19 mouse cellular contexts compared by ENCODE assay signal in genomic region chr3:60603637-60604036, GRCm38 (mm10).
DNase-seq lines count a peak whose midpoint lies in the region; ATAC-seq and TF ChIP-seq lines count a peak whose summit lies in the region.
"Had no signal": no experiment of that assay in that cellular context is flagged by ENCODE, and none has a peak within 500 bp of the region (broad histone marks: within the 10 kb centered on the region; RNA-seq: fewer than 3 reads in every experiment).

No protein-coding gene starts in this region.

- 95% methylated on average over 4 of the region's 4 CpGs for WGBS in liver, adult 2 months
- WGBS in liver, embryonic 12.5 days (ENCODE audit: insufficient replicate concordance) = 65% methylated on average over 4 of the region's 4 CpGs

- H3K4me3 ChIP-seq in erythroblast, embryonic 14.5 days (replicated peaks) = peak overlapping the region; percentile 33
- no peak overlapping the region for H3K4me3 ChIP-seq in liver, adult 2 months (ENCODE audit: insufficient read depth, low read depth, low read length)
- peak overlapping the region; percentile 22 for H3K4me3 ChIP-seq in liver, embryonic 12.5 days
- no peak overlapping the region for H3K4me3 ChIP-seq in myocyte
- H3K4me3 ChIP-seq: embryonic facial prominence, embryonic 12.5 days; intestine, embryonic 15.5 days; limb, embryonic 13.5 days; midbrain, embryonic 15.5 days; neural tube, embryonic 15.5 days had no signal

- peaks cover 66% of the 10 kb centered on the region for H3K4me1 ChIP-seq in erythroblast, embryonic 14.5 days (ENCODE audit: control insufficient read depth)
- H3K4me1 ChIP-seq in liver, adult 2 months (ENCODE audit: control insufficient read depth, insufficient read depth, low read length) = peaks cover 16% of the 10 kb centered on the region
- H3K4me1 ChIP-seq in liver, embryonic 12.5 days = peaks cover 73% of the 10 kb centered on the region
- H3K4me1 ChIP-seq: intestine, embryonic 15.5 days; midbrain, embryonic 15.5 days; neural tube, embryonic 15.5 days had no signal

- no peak for TF ChIP-seq POLR2A in liver, adult 2 months (IDR thresholded peaks at IDR 0.05; ENCODE audit: extremely low read depth, insufficient read depth, low read length)
- no peak for TF ChIP-seq POLR2A in myocyte (IDR thresholded peaks at IDR 0.05; ENCODE audit: insufficient read length, low read depth)

- no peak overlapping the region for H3ac ChIP-seq in myocyte (ENCODE audit: control insufficient read depth, insufficient read length)

- no peak for TF ChIP-seq CTCF in liver, adult 2 months (IDR thresholded peaks at IDR 0.05; ENCODE audit: low read depth, low read length)

- no peaks in the 10 kb centered on the region for H3K27me3 ChIP-seq in erythroblast, embryonic 14.5 days (ENCODE audit: control insufficient read depth)
- no peaks in the 10 kb centered on the region for H3K27me3 ChIP-seq in liver, adult 2 months (ENCODE audit: control insufficient read depth, insufficient read depth, low read length)
- H3K27me3 ChIP-seq in liver, embryonic 12.5 days (replicated peaks) = no peaks in the 10 kb centered on the region
- H3K27me3 ChIP-seq in myocyte (ENCODE audit: control insufficient read depth, insufficient read depth, insufficient read length) = no peaks in the 10 kb centered on the region
- H3K27me3 ChIP-seq: embryonic facial prominence, embryonic 12.5 days; intestine, embryonic 15.5 days; limb, embryonic 13.5 days; midbrain, embryonic 15.5 days; neural tube, embryonic 15.5 days had no signal

- H3K36me3 ChIP-seq in erythroblast, embryonic 14.5 days (ENCODE audit: control insufficient read depth) = peaks cover 63% of the 10 kb centered on the region
- peaks cover 8% of the 10 kb centered on the region for H3K36me3 ChIP-seq in liver, adult 2 months (ENCODE audit: control insufficient read depth, insufficient read depth, low read length)
- H3K36me3 ChIP-seq in liver, embryonic 12.5 days = peaks cover 35% of the 10 kb centered on the region
- peaks cover 13% of the 10 kb centered on the region for H3K36me3 ChIP-seq in myocyte (ENCODE audit: control insufficient read depth, insufficient read depth)
- H3K36me3 ChIP-seq: intestine, embryonic 15.5 days; midbrain, embryonic 15.5 days; neural tube, embryonic 15.5 days had no signal

- H3K27ac ChIP-seq in liver, adult 2 months (replicated peaks; ENCODE audit: insufficient read depth, low read depth, low read length) = peak overlapping the region; percentile 54; the same call in 1 of the 2 replicates
- peak overlapping the region; percentile 89 for H3K27ac ChIP-seq in liver, embryonic 12.5 days
- H3K27ac ChIP-seq: embryonic facial prominence, embryonic 12.5 days; hindbrain, embryonic 14.5 days; intestine, embryonic 15.5 days; limb, embryonic 13.5 days; midbrain, embryonic 15.5 days; neural tube, embryonic 15.5 days had no signal

- peak overlapping the region; percentile 58 for H3K4me2 ChIP-seq in liver, embryonic 12.5 days
- peak overlapping the region; percentile 85 for H3K4me2 ChIP-seq in myocyte (ENCODE audit: low read depth)
- H3K4me2 ChIP-seq: embryonic facial prominence, embryonic 12.5 days; hindbrain, embryonic 14.5 days; intestine, embryonic 15.5 days; limb, embryonic 13.5 days; midbrain, embryonic 15.5 days; neural tube, embryonic 15.5 days had no signal

- no peaks in the 10 kb centered on the region for H3K9me3 ChIP-seq in erythroblast, embryonic 14.5 days (ENCODE audit: control insufficient read depth, low read length)
- no peaks in the 10 kb centered on the region for H3K9me3 ChIP-seq in liver, embryonic 12.5 days (replicated peaks)
- H3K9me3 ChIP-seq: embryonic facial prominence, embryonic 12.5 days; intestine, embryonic 15.5 days; limb, embryonic 13.5 days; midbrain, embryonic 15.5 days; neural tube, embryonic 15.5 days had no signal

- ATAC-seq in erythroblast, adult 5-6 weeks (replicated peaks; ENCODE audit: low FRiP score, poor library complexity, severe bottlenecking) = no peak
- ATAC-seq in liver, embryonic 12.5 days = no peak
- ATAC-seq: forebrain, embryonic 16.5 days; midbrain, embryonic 15.5 days had no signal

- H3K9ac ChIP-seq in liver, adult 2 months (ENCODE audit: low read depth, low read length) = no peak overlapping the region
- peak overlapping the region; percentile 52; the same call in 1 of the 2 replicates for H3K9ac ChIP-seq in liver, embryonic 12.5 days
- H3K9ac ChIP-seq: embryonic facial prominence, embryonic 12.5 days; hindbrain, embryonic 14.5 days; intestine, embryonic 15.5 days; limb, embryonic 13.5 days; midbrain, embryonic 15.5 days; neural tube, embryonic 15.5 days had no signal

- no peak for DNase-seq in liver, adult 2 months (ENCODE audit: extremely low read depth, low read depth, low spot score)
- DNase-seq in liver = no peak
- DNase-seq in lung, postnatal 36 days = no peak
- no peak for DNase-seq in left cerebral cortex, postnatal 10 days (ENCODE audit: extremely low spot score in 1 of 2, low spot score in 2 of 2)
- DNase-seq: cerebellum, adult 9-11 months; kidney, postnatal 4 days; right cerebral cortex, postnatal 25 days; thymus, adult 2 months had no signal

- intact Hi-C loops in left cerebral cortex, postnatal 10 days (cut with DNase I) = no loop called here

- H3K79me2 ChIP-seq in liver, adult 2 months (ENCODE audit: control insufficient read depth, insufficient read depth, low read length) = peaks cover 13% of the 10 kb centered on the region; the same call in 1 of the 2 replicates
- H3K79me2 ChIP-seq in myocyte (ENCODE audit: control insufficient read depth, insufficient read depth) = peaks cover 59% of the 10 kb centered on the region

TF ChIP-seq in myocyte, 11 proteins besides CTCF, POLR2A, EP300 and RAD21:
- TF ChIP-seq TCF3 (IDR thresholded peaks at IDR 0.05; ENCODE audit: insufficient read length, low read depth) (no peak), MYOD1 (IDR thresholded peaks at IDR 0.05; ENCODE audit: control insufficient read depth in 1 of 3, insufficient read length in 2 of 3, low read depth in 2 of 3) (peak in 2 of 3 experiments; percentile 64 to 67), MYOG (IDR thresholded peaks at IDR 0.05; ENCODE audit: control insufficient read depth in 1 of 3, insufficient read depth in 1 of 3, insufficient read length in 2 of 3, low read depth in 2 of 3) (peak in 2 of 3 experiments; percentile 58 to 69)

Comparison
In these comparisons a context has a peak if more than half of its experiments do, and no peak if none do; other contexts are left out.
1. H3K4me3 ChIP-seq: peak in erythroblast, embryonic 14.5 days (single experiment) and liver, embryonic 12.5 days (single experiment); none in liver, adult 2 months (single experiment) and myocyte (single experiment).